Mouse (Mus musculus): ENCODE results near the gene Dnase1l3. TPM values are rescaled to one million over a fixed set of nuclear protein-coding genes. Genes with fewer than 3 reads are reported as not detected.

Dnase1l3 gene
- total RNA-seq, 2 experiments from 2014 or later, result 0.10 TPM; not detected in 1

GRCm38 (mm10) chr14:7944349-7945039 is 49.9 kb downstream of the Dnase1l3 start:
- no peak for DNase-seq
- intact Hi-C loops (cut with DNase I; ENCODE audit: low total_unique reads), result loop anchor here (5.0 kb wide), 1 partner anchor 127 kb away; the partner anchor contains the start of gene Flnb

GRCm38 (mm10) chr14:7943801-7944135 is 50.6 kb downstream of the Dnase1l3 start:
- intact Hi-C loops (cut with DNase I; ENCODE audit: low total_unique reads), result no loop called here
- no peak for DNase-seq

GRCm38 (mm10) chr14:7943101-7943800 is 51.1 kb downstream of the Dnase1l3 start:
- intact Hi-C loops (cut with DNase I; ENCODE audit: low total_unique reads), result no loop called here

GRCm38 (mm10) chr14:7941413-7941812 is 53.0 kb downstream of the Dnase1l3 start:
- intact Hi-C loops (cut with DNase I; ENCODE audit: low total_unique reads), result no loop called here
- DNase-seq, result no peak

More at GRCm38 (mm10) chr14:7943101-7943800, 51.1 kb downstream of the Dnase1l3 start:
- DNase-seq, result peak; percentile 52

- no peak for DNase-seq
- intact Hi-C loops (cut with DNase I; ENCODE audit: low total_unique reads), result no loop called here
These were observed 55.3 kb downstream of the Dnase1l3 start for GRCm38 (mm10) chr14:7938809-7939784.

- intact Hi-C loops (cut with DNase I; ENCODE audit: low total_unique reads), result no loop called here
- DNase-seq, result no peak
These were observed 57.2 kb downstream of the Dnase1l3 start for GRCm38 (mm10) chr14:7937052-7937630.

GRCm38 (mm10) chr14:7934166-7934565 is 60.2 kb downstream of the Dnase1l3 start:
- no peak for DNase-seq
- intact Hi-C loops (cut with DNase I; ENCODE audit: low total_unique reads), result no loop called here

GRCm38 (mm10) chr14:7932151-7932550 is 62.2 kb downstream of the Dnase1l3 start:
- no peak for DNase-seq
- intact Hi-C loops (cut with DNase I; ENCODE audit: low total_unique reads), result no loop called here

- no peak for DNase-seq
- intact Hi-C loops (cut with DNase I; ENCODE audit: low total_unique reads), result no loop called here
These were observed 65.3 kb downstream of the Dnase1l3 start for GRCm38 (mm10) chr14:7929029-7929428.

- intact Hi-C loops (cut with DNase I; ENCODE audit: low total_unique reads), result no loop called here
- DNase-seq, result no peak
These were observed 66.0 kb downstream of the Dnase1l3 start for GRCm38 (mm10) chr14:7928362-7928761.

GRCm38 (mm10) chr14:7923635-7924034 is 70.7 kb downstream of the Dnase1l3 start:
- intact Hi-C loops (cut with DNase I; ENCODE audit: low total_unique reads), result no loop called here

GRCm38 (mm10) chr14:7921459-7921858 is 72.9 kb downstream of the Dnase1l3 start:
- no peak for DNase-seq
- intact Hi-C loops (cut with DNase I; ENCODE audit: low total_unique reads), result no loop called here

More at GRCm38 (mm10) chr14:7923635-7924034, 70.7 kb downstream of the Dnase1l3 start:
- no peak for DNase-seq

GRCm38 (mm10) chr14:7919921-7920320 is 74.5 kb downstream of the Dnase1l3 start:
- intact Hi-C loops (cut with DNase I; ENCODE audit: low total_unique reads), result no loop called here
- no peak for DNase-seq

- intact Hi-C loops (cut with DNase I; ENCODE audit: low total_unique reads), result no loop called here
- DNase-seq, result no peak
These were observed 75.1 kb downstream of the Dnase1l3 start for GRCm38 (mm10) chr14:7919309-7919708.

GRCm38 (mm10) chr14:7918150-7918991 is 76.0 kb downstream of the Dnase1l3 start:
- intact Hi-C loops (cut with DNase I; ENCODE audit: low total_unique reads), result no loop called here
- DNase-seq, result no peak
